Mouse (Mus musculus) adrenal gland, postnatal 14 days (tissue): ENCODE results near the gene Smc1a. TPM values are rescaled to one million over a fixed set of nuclear protein-coding genes. Genes with fewer than 3 reads are reported as not detected.

Source experiments
- DNase-seq: peaks from one replicate; pipeline ENCODE4 v3.0.0; 2021; ENCODE audit warnings: mixed read lengths
- long read RNA-seq, 2 experiments: library from polyadenylated mRNA; stranded (forward); transcript quantifications; one replicate each; pipeline ENCODE4 v2.0.0; 2021
- total RNA-seq: library from RNA; stranded (reverse); gene quantifications from 2 replicates; pipeline ENCODE4 v1.2.3, GENCODE M21; 2021

Gene Smc1a
- 74.2 and 82.7 TPM in 2 replicates for total RNA-seq
- long read RNA-seq, experiment 1, full-length matches to known transcripts, result 31 of 42 reads
- long read RNA-seq, experiment 1, partial matches to known transcripts, result 7 of 42 reads
- long read RNA-seq, experiment 1, other reads (novel, unspliced or antisense), result 4 of 42 reads
- long read RNA-seq, experiment 2, full-length matches to known transcripts, result 26 of 41 reads
- long read RNA-seq, experiment 2, partial matches to known transcripts, result 9 of 41 reads
- long read RNA-seq, experiment 2, other reads (novel, unspliced or antisense), result 6 of 41 reads

DNA sequence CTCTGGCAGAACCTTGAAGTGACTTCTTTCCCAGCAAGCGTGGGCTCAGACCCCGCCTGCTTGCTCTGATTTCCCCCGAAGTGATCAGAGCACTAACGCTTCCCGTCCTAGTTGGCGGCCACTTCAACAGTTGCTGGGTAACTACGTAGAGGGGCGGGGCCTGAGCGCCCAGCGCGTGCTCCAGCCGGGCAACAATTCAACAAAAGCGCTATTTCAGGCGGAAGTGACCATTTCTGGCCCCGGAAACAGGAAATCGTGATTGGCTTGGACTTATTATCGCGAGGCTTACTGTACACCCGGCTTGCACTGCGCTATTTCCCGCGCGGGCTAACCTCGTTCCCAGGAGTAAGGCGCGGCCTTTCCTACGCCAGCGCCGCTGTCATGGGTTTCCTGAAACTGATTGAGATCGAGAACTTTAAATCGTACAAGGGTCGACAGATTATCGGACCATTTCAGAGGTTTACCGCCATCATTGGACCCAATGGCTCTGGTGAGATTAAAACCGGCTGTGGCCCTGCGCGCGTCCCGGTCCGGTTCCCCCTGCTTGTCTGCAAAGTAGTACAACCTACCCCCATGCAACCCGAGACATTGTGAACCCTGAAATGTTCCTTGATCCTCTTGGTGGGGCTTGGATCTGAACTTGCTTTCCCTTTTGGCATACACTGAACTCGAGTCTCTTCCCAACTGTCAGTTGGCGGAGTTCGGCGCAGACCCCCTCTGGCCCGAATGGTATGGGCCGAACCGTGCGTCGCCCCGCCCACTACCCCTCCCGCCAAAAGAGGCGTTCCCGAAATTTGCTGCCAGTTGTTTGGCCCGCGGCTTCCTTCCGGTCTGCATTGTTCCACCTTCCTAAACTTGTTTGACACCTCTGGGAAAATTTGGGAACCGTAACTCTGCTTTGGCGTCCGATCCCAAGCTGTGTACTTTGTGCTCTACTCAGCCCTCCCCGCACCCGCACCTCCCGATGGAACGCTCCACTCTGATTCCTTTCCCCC, at the start of gene Smc1a, which contains the start of gene Ribc1:
Smc1a (plus strand) TSS at position 278 of the 995 bp plus-strand sequence.
Ribc1 (minus strand) TSS at position 145 of the 995 bp plus-strand sequence.
- peak; percentile 92 for DNase-seq

DNA sequence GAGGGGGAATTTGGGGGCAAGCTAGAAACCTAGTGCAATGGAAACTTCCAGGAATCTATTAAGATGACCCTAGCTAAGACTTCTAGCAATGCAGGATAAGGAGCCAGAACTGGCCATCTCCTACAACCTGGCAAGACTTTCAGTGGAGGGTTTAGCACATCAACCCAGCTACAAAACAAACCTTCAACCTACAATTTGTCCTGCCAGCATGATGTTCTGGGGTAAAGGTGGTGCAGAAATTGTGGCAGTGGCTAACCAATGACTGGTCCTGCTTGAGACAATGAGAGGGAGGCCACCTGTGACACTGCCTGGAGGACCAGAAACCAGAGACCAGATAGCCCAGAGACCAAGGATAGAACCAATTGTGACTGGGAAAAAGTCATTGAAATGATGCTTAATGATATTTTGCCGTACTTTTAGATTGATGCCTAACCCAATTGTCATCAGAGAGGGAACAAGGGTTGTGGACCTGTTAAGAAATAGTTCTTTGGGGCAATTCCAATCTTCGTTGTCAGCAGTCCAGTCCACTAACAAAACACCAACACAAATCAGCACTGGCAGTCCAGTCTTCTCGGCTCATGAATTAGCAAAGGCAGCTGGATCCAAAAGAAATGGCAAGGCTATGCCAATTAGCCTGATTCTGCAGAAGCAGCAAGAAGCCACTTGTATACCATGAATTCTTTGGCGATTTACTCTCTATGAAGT, 17.1 kb upstream of the Smc1a start:
- DNase-seq, result no peak

- no peak for DNase-seq
Observed at GRCm38 (mm10) chrX:152001182-152001684, 15.0 kb upstream of the Smc1a start.

DNA sequence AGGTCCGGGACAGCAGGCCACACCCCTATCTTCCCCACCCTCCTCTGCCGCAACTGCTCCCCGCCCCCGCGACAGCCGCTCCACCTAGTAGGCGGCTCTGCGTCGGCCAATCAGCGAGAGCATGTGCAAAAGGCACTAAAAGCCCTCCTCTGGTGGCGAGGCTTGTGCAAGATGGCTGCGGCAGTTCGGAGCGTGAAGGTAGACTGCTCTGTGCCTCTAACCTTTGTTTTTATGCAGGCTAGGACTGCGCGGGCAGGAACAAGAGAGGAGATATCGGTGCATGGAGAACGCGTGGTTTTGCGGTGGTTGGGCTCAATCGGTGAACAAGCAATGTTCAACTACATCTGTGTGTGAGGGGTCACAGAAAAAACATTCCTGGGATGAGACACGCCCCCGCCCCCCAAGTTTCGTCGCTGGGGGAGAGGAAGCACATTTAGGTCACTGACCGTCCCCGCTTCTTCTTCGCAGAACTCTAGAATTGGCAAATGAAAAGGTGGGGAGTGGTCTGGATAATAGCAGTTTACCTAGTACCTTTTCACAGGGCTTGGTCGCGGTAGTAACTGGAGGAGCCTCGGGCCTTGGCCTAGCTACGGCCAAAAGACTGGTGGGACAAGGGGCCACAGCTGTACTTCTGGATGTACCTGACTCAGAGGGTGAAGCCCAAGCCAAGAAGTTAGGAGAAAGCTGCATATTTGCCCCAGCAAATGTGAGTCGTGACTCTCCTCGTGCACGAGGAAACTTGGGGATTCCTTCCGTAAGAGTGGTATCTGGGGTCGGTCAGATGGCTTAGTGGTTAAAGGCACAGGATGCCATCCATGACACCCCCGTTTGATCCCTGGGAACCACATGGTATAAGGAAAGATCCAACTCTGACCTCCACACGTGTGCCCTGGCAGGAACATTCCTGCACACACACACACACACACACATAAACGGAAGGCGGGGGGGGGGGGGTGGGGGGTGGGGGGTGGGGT, 14.2 kb upstream of the Smc1a start, which contains the start of gene Hsd17b10:
Hsd17b10 (plus strand) TSS at position 109 of the 974 bp plus-strand sequence.
- peak; percentile 94 for DNase-seq

GRCm38 (mm10) chrX:152002865-152003264, 13.4 kb upstream of the Smc1a start:
- DNase-seq, result no peak

GRCm38 (mm10) chrX:152007863-152008262, 8.4 kb upstream of the Smc1a start:
- no peak for DNase-seq

GRCm38 (mm10) chrX:152015752-152016150, 477 bp upstream of the Smc1a start:
- no peak for DNase-seq

DNA sequence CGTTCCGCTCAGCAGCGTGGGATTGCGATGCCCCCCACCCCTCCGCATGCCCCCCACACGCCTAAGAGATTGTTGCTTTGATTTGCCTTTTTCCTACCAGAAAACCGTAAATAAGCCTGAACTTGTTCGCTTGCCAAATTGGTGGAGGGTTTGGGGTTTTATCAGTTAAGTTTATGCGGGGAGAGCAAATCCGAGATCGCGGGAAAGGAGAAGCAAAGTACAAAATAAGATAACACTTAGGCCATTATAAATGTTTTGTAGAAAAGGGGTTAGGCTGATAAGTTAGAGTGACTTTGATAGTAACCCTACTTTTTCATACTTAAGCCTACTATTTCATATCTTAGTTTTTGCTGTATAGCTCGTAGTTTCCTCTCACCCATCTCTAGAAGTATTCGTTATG, 958 bp downstream of the Smc1a start:
- no peak for DNase-seq

DNA sequence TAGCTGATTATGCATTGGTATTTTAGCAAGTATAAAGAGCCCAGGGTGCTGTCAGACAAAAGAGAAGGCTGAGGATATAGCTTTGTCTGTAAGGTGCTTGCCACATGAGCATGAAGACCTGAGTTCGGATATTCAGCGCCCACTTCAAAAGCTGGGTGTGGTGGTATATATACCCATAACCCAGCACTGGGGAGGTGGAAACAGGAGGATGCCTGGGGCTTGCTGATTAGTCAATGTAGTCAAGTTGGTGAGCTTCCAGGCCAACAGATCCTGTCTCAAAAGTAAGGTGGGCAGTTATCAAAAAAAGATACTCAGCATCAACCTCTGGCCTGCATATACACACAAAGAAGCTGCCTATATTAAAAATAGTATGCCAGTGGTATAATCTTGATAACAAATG, 3.1 kb downstream of the Smc1a start:
- no peak for DNase-seq

- no peak for DNase-seq
Observed at GRCm38 (mm10) chrX:152039865-152040264, 23.6 kb downstream of the Smc1a start.

DNA sequence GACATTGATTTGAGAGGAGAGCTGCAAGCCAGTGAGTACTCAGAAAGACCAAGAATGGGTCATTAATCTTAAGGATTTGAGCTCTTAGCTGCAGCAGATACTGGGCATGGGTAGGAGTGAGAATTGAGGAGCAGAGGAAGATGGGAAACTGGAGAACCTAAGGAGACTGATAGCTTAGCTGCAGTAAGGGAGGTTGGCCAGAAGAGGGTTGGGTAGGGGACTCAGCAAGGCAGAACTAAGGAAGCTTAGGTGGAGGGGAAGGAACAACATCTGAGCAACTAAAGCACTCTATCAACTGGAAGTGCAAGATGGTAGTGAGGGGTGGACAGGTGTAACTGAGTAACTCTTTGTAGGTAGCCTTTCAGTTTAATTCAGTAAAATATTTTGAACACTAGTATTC, 31.0 kb downstream of the Smc1a start:
- no peak for DNase-seq

DNA sequence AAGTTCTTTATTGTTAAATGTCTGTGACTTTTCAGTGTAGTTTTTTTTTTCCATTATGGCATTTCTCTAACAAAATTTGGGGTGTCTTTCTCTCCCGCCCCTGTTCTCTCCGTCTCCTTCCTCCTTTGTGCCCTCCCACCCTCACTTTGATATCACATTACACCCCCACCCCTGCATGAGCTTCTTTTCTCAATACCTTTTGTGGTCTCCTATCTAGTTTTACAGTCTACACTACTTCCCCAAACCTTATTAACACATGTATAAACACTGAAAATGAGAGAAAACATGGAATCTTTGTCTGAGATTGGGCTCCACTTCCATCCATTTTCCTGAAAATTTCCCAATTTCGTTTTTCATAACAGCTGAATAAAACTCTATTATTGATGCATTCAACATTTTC, 36.3 kb downstream of the Smc1a start:
- DNase-seq, result no peak

DNA sequence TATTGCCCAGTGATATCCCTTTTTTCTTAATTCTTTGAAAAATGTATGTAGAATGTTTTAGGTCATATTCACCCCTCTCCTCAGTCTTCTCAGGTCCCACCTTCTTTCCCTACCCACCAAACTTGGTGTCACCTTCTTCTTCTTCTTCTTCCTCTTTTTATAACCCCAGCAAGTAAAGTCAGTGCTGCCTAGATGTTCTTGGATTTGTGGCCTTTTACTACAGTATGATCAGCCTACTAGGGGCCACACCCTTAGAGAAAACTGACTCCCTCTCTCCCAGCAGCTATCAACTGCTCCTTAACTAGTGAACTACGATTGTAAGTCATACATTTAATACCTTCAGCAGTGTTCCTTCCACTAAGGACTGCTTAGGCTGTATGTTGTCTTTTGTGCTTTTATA, 37.9 kb downstream of the Smc1a start:
- DNase-seq, result no peak

DNA sequence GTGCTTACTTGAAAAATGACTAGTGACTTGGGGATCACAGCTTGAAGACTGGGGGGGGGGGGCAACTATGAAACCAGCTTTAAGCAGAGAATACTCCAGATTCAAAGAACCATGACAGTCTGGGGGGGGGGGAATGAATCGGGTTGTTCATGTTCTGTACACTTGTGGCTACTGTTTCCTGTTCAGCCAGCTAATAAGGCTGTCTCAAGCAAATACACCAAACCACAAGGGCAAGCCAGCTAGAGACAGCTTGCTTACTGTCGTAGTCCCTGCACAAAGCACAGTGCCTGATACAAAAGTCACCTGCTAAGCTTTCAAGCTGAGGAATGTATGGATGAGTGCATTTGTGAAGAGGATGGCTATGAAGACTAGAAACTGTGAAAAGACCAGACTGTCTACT, 49.4 kb downstream of the Smc1a start:
- DNase-seq, result no peak

- no peak for DNase-seq
Observed at GRCm38 (mm10) chrX:152067789-152068188, 51.6 kb downstream of the Smc1a start.

- peak; percentile 63 for DNase-seq
Observed at GRCm38 (mm10) chrX:152089832-152090614, 73.8 kb downstream of the Smc1a start.

DNA sequence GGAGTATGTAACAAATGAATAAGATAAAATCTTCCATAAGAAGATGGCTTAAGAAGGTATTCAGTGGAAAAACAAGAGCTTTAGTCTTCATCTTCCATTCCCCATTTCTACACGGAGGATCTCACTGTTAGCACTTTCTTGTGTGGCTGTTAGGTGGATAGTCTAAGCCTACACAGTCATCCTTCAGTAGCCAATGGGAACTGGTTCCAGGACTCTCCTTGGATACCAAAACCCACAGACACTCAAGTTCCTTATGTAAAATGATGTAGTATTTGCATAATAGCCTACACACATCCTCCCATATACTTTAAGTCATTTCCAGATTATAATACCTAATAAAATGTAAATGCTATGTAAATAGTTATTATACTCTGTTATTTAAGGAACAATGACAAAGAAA, 81.3 kb downstream of the Smc1a start:
- DNase-seq, result no peak
